Mouse (Mus musculus): ENCODE results near the gene Fbxo34.

DNA sequence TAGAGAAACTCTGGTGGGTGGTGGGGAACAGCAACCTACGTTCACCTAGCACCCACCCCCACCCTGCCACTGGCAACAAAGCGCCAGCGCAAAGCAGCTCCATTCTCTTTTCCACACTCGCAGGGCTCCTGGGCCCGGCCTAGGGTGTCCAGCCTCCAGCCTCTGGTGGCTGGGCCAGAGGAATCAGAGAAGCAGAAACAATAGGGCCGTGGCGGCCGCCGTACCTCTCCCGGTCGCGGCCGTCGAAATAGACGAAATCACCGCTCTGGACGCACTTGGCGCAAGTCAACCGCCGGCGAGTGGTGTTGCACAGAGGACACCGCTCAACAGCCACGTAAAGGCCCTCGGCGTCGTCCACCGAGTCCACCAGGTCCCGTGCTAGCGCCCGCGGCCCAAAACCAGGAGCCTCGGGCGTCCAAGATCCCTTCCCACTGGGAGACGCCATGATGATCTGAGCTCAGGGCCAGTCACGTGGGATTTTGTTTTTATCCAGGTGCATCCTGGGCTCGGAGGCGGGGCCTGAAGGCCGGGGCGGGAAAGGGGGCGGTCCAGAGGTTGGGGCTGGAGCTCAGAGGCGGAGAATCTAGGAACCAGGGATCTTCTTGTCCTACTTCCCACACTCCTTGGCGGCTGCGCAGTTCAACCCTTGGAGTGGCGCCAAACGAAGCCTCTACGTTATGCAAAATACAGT, 117.9 kb downstream of the Fbxo34 start:
- TF ChIP-seq POLR2A (IDR thresholded peaks at IDR 0.05; ENCODE audit: borderline replicate concordance, extremely low read depth, insufficient read depth, insufficient read length, poor library complexity, severe bottlenecking) (peak; percentile 12; the same call in 1 of the 2 replicates), CTCF (IDR thresholded peaks at IDR 0.05; ENCODE audit: borderline replicate concordance, extremely low read depth, insufficient read depth, insufficient read length) (no peak)
